Mouse (Mus musculus) spleen, adult 2 months (tissue): ENCODE measurements around the gene Gm42791. TPM values are rescaled to one million over a fixed set of nuclear protein-coding genes. Genes with fewer than 3 reads are reported as not detected.

Source experiments
- DNase-seq, 2 experiments: peaks; one replicate each; pipeline versions ENCODE4 v3.0.0 to v3.0.0-alpha.2; 2012 to 2021; ENCODE audit warnings: low spot score in 2 of 2, low read depth in 1 of 2
- H3K27ac ChIP-seq: fragments of 200-500 bp; 2 replicates; pipeline ENCODE4 v1.5.1; 2012; ENCODE audit warnings: low read length, inconsistent platforms; ENCODE audit not compliant: insufficient read depth
- H3K27me3 ChIP-seq: fragments of 200-500 bp; 2 replicates; pipeline ENCODE4 v1.6.1; 2012; ENCODE audit warnings: mild to moderate bottlenecking, moderate library complexity, low read length, inconsistent platforms; ENCODE audit not compliant: control insufficient read depth, insufficient read depth
- H3K36me3 ChIP-seq: fragments of 200-500 bp; 2 replicates; pipeline ENCODE4 v1.6.1; 2012; ENCODE audit warnings: mild to moderate bottlenecking, low read length, inconsistent platforms; ENCODE audit not compliant: control insufficient read depth, insufficient read depth
- H3K4me1 ChIP-seq: fragments of 200-500 bp; 2 replicates; pipeline ENCODE4 v1.6.1; 2011; ENCODE audit warnings: inconsistent platforms; ENCODE audit not compliant: control insufficient read depth, insufficient read depth, insufficient read length
- H3K4me3 ChIP-seq: fragments of 200-500 bp; 2 replicates; pipeline ENCODE4 v1.5.1; 2011; ENCODE audit warnings: mild to moderate bottlenecking, inconsistent platforms; ENCODE audit not compliant: insufficient read depth, insufficient read length; ENCODE audit errors: extremely low read depth
- CTCF ChIP-seq: fragments of 200-500 bp; IDR thresholded peaks from 2 replicates; pipeline ENCODE4 v1.5.1; 2011; ENCODE audit warnings: mild to moderate bottlenecking, inconsistent platforms; ENCODE audit not compliant: insufficient read depth, insufficient read length, insufficient replicate concordance; ENCODE audit errors: extremely low read depth
- POLR2A ChIP-seq: fragments of 200-500 bp; IDR thresholded peaks from 2 replicates; pipeline ENCODE4 v1.6.1; 2011; ENCODE audit warnings: low read depth, low read length, inconsistent platforms
- WGBS: fragments of 180-500 bp; shearing (Covaris S2); methylation state at CpG from one replicate; pipeline ENCODE4 v1.1.7; 2018; 5-methylcytosine and 5-hydroxymethylcytosine counted together
- polyA plus RNA-seq: library from polyadenylated mRNA; depleted of rRNA; stranded (reverse); fragments of >200 nt; gene quantifications from 2 replicates; pipeline ENCODE4 v1.2.3, GENCODE M21; 2012

Gm42791 gene
- polyA plus RNA-seq, 1 experiment: not detected

DNA sequence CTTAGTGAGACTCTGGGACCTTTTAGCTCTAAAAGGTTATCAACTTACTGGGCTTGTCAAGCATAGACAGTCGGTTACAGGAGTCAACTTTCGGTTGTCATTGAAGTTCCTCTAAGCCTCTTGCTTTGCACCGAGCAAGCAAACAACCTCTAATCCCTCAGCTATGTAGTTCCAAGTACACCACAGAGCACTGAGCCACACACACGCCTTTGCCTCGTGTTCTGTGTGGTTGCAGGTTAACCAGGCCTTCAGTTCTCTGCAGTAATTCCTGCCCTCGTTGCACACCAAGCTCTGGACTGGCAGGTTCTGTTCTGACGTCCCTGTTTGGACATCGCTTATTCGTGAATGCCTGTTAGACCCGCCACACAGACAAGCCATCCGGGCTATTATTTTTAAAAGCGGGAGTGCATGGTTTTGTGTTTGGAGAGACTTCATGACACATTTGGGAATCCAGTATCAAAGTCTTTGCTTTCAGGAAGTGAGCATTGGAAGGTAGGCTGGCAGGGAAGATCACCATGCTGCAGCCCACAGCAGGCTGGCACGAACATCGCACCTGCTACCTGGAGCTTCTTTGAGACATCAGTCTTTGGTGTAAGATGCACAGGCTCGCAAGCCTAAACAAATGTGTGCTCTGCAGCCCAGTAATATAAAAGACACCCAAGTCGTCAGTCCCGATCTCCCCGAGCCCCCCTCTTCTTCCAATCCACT, 16.3 kb downstream of the Gm42791 start:
- H3K27me3 ChIP-seq: no peaks in the 10 kb centered on the region
- peak in 1 of 2 experiments; percentile 20 for DNase-seq
- no peaks in the 10 kb centered on the region for H3K36me3 ChIP-seq
- TF ChIP-seq CTCF (no peak), POLR2A (no peak)
- no peak overlapping the region for H3K4me3 ChIP-seq
- peak overlapping the region; percentile 89 for H3K27ac ChIP-seq
- peaks cover 25% of the 10 kb centered on the region; the same call in 1 of the 2 replicates for H3K4me1 ChIP-seq
- 44% methylated on average over 18 of the region's 18 CpGs for WGBS

- no peaks in the 10 kb centered on the region for H3K36me3 ChIP-seq
- H3K27ac ChIP-seq: peak overlapping the region; percentile 89
- TF ChIP-seq CTCF (no peak), POLR2A (no peak)
- H3K27me3 ChIP-seq: no peaks in the 10 kb centered on the region
- peaks cover 25% of the 10 kb centered on the region; the same call in 1 of the 2 replicates for H3K4me1 ChIP-seq
- DNase-seq: peak in 1 of 2 experiments; percentile 22
- 11% methylated on average over 14 of the region's 14 CpGs for WGBS
- no peak overlapping the region for H3K4me3 ChIP-seq
Measured at GRCm38 (mm10) chr5:148977698-148978457, 17.1 kb downstream of the Gm42791 start.

- peak; percentile 78 to 80 for DNase-seq
- Histone ChIP-seq H3K27ac (peak overlapping the region; percentile 89; the same call in 1 of the 2 replicates), H3K4me1 (peaks cover 25% of the 10 kb centered on the region; the same call in 1 of the 2 replicates), H3K27me3 (no peaks in the 10 kb centered on the region), H3K4me3 (no peak overlapping the region), H3K36me3 (no peaks in the 10 kb centered on the region)
- no peak for TF ChIP-seq CTCF
- no peak for TF ChIP-seq POLR2A
- whole genome bisulfite sequencing: 28% methylated on average over 8 of the region's 8 CpGs
Measured at GRCm38 (mm10) chr5:148976876-148977275, 18.1 kb downstream of the Gm42791 start.

DNA sequence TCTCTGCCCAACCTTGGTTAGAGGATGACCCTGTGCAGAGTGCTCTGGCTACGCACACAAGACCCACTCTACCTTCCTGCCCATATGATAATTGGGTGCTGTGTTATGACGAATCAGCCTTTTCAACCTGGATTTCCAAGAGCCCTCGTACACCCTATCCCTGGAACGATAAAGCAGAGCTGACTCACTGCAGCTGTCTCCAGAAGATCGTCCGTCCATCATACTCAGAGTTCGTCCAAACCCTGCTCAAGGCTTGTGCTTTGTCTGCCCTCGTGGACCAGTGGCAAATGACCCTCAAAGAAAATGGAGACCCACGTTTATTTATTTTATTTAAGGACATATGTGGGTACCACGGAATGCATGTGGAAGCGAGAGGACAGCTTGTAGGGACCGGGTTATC, 19.9 kb downstream of the Gm42791 start:
- DNase-seq: no peak
- Histone ChIP-seq H3K4me1 (peaks cover 25% of the 10 kb centered on the region; the same call in 1 of the 2 replicates), H3K27me3 (no peaks in the 10 kb centered on the region), H3K27ac (no peak overlapping the region), H3K36me3 (no peaks in the 10 kb centered on the region), H3K4me3 (no peak overlapping the region)
- TF ChIP-seq CTCF (no peak), POLR2A (no peak)
- 96% methylated on average over 12 of the region's 12 CpGs for WGBS

DNA sequence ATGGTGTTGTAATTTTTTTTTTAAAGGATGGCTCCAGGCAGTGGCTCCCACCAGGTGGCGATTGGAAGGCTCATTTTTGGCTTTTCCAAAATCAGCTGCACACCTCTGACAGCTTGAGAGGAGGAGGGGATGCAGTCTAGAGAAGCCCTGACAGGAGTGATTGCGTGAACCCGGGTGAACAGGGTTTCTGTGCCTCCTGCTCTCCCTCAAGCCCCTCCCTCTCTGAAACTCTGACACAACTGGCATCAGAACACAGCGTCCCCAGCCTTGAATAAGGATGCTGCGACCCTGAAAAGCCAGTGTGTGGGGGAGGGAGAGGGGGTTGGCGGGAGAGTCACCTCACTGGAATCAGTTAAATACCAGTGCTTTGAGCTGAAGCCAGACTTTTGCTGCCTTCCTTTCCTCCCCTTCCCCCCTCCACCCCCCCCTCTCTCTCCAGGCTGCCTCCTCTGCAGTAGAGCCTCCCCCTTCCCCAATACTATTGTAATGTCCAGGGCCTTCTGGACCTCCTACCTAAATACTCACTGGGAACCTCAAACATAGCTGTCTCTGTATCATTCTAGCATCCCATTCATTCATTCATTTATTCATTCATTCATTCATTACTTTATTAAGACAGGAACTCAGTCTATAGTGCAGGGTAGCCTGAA, 21.8 kb downstream of the Gm42791 start:
- WGBS: 47% methylated on average over 6 of the region's 6 CpGs
- TF ChIP-seq CTCF (no peak), POLR2A (no peak)
- no peak overlapping the region for H3K4me3 ChIP-seq
- H3K27ac ChIP-seq: no peak overlapping the region
- no peak for DNase-seq
- H3K4me1 ChIP-seq: peaks cover 14% of the 10 kb centered on the region; the same call in 1 of the 2 replicates
- H3K27me3 ChIP-seq: no peaks in the 10 kb centered on the region
- H3K36me3 ChIP-seq: no peaks in the 10 kb centered on the region

DNA sequence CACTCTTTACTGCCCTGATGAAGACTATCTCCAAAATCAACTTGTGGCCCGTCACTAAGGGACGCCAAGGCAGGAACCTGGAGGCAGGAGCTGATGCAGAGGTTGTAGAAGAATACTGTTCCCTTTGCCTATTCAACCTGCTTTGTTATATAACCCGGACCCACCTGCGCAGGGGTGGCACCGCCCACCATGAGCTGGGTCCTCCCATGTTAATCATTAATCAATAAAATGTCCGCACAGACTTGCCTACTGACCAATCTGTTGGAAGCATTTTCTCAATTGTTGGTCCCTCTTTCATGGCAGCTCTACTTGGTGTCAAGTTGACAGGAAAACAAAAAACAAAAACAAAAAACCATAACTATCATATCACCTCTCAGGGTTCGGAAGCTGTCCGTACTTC, 22.8 kb downstream of the Gm42791 start:
- WGBS: 92% methylated on average over 8 of the region's 8 CpGs

More for the DNA sequence above, 22.8 kb downstream of the Gm42791 start:
- DNase-seq: no peak
- Histone ChIP-seq H3K4me1 (peaks cover 7% of the 10 kb centered on the region; the same call in 1 of the 2 replicates), H3K27me3 (no peaks in the 10 kb centered on the region), H3K4me3 (no peak overlapping the region), H3K36me3 (no peaks in the 10 kb centered on the region), H3K27ac (no peak overlapping the region)
- TF ChIP-seq POLR2A (no peak), CTCF (no peak)
